Mouse (Mus musculus) A20 (cell line): ENCODE data around the gene Ftsj3.
"Not testable (repeated sequence)": the region's sequence is repeated elsewhere in the genome, so short reads cannot be mapped to it uniquely, and the experiment has no call there.

Experiments used
- DNase-seq: peaks from one replicate; pipeline ENCODE4 v3.0.0-alpha.2; 2011; ENCODE audit warnings: low read depth, low spot score

Ftsj3 gene

DNA sequence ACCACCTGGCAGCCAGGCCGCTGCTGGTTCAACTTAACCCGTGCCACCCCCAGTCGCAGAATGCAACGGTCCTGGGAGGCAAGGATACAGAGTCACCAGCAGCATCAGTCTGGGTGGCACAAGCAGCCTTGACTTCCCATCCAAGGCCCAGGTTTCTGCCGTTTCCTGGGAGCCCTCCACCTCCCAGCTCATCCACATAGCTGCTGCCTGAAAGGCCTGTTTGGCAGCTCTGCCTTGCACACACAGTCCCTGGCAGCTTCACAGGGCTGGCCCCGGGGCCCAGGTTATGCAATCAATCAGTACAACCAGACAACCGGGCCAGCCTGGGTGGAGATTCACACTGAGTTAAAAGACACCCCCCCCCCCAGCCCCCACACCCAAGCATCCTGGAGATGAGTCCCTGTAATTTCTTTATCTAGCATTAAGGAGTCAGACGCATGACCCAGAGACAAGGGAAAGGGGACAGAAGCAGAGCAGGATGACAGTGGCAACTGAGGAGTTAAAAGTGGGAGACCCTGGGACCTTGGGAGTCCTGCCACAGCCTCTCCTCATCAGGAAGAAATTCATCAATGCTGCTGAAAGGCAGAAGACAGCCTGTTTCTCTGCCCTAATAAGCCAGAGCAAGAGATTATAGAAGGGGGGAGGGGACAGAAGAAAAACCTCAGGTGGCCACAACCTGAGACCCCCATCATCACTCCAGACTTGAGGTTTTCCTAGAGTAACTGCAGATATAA is 12.6 kb upstream of the Ftsj3 start:
- no peak for DNase-seq

DNA sequence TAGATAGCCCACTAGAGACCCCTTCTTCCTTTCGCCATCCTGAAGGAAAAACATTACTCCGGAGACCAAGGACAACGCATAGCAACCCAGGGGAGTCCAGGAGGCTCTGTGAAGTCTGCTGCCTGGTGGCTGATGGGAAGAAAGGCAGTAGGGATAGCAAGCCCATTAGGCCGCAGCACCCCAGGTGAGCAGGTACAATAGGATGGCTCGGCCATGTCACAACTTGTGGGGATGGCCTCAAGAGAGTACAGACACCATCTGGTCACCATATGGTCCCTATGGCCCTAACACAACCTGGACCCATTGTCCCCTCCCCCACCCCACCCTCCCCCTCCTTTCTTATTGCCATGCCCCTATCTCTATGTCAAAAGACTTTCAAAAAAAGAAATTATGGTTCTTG is 12.0 kb upstream of the Ftsj3 start:
- no peak for DNase-seq

DNA sequence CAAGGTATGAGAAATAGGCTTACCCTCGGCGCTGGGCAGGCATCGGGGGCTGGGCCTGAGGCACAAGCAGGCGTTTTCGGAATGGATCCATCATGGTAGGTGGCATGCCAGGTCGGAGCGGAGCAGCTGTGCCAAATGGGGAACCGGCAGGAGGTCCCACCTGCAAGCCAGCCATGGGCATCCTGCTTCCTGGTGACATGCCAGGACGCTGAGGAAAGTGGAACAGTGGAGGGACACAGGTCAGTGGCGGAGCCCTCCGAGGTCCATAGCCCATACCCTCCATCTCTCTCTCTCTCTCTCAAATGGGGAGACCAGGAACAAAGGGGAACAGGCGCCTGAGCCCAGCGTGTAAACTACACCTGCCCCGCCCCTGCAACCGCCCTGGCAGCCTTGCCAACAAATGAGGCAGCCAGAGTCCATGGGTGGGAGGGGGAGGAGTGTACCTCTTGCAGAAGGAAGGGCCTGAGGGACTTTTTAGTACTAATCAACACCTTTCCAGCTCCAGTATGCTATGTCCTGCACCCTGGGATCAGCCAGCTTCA is 11.5 kb upstream of the Ftsj3 start:
- DNase-seq, result no peak

DNA sequence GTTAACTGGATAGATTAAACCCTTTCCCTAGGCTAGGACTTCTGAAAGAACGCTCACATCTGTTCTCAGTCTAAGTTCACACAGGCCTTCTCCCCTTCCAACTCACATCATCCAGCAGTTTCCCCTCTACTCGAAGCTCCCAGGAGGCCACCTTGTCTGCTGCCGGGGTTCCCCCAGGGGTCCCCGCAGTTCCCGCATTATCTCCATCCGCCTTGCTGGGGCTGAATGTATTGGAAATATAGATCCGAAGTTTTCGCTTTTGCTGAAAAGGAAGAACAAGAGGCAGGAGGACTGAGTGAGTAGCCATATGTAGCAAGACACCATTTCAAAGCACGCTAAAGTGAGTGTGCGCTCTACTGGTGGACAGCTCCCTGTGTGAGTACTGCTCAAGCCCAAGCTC is 10.6 kb upstream of the Ftsj3 start:
- DNase-seq, result no peak

DNA sequence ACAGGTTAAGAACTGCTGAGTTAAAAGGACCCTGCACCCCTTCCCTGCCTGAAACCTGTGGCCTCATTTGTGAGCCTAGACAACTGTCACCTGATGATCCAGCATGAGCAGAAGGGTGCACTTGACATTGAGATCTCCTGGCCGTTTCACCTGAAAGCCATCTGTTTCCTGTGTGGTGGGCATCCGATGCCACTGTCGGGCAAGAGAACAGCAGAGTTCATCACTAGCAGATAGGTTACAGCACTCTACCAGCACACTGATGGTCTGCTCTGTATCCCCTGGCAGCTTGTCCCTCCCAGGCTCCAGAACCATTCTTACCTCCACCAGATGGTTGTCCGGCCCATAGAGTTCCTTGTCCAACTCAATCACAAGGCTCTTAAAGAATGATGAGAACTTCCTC is 9.7 kb upstream of the Ftsj3 start:
- DNase-seq, result no peak

DNA sequence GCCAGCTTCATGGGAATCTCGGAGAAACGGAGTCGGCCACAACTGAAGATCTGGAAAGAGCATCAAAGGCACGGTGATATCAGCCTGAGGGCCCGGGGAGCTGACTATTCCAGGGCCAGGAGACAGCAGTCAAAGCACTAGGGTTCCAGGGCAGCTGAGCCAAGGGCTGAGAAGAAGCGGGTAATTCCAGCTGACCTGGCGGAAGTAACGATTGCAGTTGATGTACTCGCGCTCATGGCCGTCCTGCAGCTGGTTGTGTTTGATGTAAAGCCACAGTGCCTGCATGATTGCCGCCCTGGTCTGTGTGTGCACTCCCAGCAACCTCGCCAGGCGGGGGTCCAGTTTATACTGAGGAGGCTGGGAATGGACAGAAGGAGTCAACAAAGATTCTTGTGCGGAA is 9.1 kb upstream of the Ftsj3 start:
- no peak for DNase-seq

DNA sequence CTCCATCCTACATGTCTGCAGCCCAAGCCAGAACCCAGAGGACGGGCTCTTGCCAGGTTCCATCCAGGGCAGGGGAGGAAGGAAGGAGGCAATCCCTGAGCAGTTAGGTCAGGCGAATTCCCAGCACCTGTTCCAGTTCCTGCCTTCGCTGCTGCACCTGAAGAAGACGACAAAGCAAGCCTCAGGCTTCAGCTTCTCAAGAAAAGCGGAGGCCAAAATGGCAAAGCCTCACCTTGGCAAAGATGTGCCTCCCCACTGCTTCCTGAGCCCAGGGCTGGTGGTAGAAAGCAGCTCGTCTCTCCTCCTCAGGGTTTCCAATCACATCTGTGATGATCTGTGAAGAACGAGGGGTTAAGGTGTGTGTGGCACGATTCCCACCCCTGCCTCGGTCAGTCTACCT is 8.1 kb upstream of the Ftsj3 start:
- DNase-seq, result no peak

DNA sequence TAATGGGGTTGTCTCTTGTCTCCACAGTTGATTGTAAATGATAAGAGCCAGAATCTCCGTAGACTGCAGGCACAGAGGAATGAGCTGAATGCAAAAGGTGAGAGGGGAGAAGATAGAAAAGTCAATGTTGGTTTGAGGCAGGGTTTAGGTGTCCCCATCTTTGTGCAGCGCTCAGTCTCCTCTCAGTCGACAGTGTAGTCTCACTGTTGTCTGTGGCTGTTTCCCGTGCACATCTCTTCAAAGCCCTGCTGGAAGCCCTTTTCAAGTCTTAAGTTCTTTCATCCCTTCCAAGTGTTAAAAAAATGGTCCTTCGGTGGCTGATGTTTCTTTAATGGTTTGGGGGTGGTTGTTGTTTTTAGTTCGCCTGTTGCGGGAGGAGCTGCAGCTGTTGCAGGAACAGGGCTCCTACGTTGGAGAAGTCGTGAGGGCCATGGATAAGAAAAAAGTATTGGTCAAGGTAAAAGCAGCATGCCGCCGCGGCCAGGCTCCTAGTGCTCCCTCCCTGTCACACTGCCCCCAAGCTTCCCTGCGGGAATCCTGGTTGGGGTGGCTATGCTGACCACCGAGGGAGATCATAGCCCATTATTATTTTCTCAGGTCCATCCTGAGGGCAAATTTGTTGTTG is 5.1 kb upstream of the Ftsj3 start:
- DNase-seq, result no peak

DNA sequence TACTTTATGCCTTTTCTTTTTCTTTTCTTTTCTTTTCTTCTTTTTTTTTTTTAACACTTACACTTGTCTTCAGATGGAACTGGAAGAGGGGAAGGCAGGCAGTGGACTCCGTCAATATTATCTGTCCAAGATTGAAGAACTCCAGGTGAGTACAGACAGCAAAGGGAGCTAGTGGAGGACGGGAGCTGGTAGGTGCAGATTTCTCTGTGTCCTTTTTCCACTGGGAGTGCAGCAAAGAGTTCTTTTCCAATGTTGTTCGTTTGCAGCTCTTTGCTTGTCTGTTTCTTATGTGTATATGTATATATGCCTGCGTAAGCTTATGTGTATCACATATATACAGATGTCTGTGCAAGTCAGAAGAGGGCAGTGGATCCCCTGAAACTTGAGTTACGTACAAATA is 896 bp upstream of the Ftsj3 start:
- DNase-seq, result no peak

DNA sequence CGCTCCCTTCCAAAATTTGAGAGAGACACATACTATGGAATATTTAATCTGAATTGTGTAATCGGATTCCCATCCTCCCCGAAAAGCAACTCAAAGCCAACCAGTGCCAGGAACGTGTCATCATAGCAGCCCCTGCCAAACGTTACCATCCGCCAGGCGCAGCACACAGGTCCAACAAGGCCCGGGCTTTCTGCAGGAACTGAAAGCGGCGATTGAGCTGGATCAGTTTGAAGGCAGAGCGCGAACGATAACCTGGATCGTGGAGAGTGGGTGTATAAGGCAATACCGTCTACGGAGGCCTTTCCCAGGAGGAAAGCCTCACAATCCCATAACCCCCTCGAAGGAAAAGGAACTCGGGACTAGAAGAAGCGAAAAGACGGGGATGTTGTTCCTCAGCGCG is 705 bp downstream of the Ftsj3 start:
- no peak for DNase-seq

DNA sequence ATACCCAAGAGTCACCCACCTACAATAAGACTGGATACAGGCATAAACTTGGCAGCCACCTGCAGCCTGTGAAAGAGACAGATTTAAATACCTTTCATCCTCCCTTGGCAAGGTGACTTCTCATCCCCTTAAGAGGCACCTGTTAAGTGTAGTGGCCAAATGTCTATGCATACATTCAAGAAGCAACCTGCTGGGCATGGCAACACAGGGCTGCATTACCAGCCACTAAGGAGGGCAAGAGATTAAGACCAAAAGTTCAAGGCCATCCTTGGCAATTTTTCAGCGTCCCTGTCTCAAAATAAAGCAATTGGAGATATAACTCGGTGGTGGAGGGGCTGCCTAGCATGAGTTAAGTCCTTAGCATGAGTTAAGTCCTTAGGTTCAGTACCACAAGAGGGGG is 1.1 kb downstream of the Ftsj3 start:
- DNase-seq, result peak; percentile 25

DNA sequence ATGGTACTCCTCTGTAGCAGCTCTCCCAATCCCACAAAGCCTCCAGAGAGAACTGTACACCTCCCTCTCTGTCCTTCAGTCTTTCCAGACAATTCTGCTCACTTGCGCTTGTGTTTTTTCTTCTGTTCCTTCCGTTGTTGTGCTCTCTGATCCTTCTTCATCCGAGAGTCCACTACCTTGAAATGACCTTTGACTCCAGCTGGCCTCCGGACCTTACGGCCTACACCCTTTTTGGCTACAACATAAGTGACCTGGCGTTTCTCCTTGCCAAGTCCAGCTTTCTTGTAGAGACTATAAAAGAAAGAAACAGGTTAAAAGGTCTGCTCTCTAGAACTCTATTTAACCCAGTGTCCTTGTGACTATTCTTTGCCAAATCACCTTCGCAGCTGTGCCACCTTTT is 6.6 kb downstream of the Ftsj3 start:
- no peak for DNase-seq

DNA sequence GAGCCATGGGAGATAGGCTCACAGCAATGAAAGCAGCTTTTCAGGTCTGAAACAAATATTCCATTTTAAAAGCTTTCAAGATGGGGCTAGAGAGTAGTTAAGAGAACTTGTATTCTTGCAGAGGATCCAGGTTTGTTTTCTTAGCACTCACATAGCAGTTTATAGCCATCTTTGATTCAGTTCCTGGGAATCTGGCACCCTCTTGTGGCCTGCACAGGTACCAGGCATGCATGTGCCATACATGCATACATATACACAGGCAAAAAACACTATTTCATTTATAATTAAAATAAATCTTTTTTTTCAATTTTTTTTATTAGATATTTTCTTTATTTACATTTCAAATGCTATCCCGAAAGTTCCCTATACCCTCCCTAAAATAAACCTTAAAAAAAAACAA is 9.0 kb downstream of the Ftsj3 start:
- DNase-seq, result peak; percentile 50

DNA sequence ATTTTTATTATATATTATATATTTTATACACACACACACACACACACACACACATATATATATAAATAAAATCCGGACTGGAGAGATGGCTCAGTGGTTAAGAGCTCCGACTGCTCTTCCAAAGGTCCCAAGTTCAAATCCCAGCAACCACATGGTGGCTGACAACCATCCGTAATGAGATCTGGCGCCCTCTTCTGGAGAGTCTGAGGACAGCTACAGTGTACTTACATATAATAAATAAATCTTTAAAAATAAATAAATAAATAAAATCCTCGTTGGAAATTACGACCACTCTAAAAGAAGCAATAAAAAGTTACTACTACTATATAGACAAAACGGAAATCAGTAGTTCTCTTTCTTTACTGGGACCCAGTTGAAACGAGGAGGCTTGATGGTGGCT is 21.9 kb downstream of the Ftsj3 start:
- not testable (repeated sequence) for DNase-seq

DNA sequence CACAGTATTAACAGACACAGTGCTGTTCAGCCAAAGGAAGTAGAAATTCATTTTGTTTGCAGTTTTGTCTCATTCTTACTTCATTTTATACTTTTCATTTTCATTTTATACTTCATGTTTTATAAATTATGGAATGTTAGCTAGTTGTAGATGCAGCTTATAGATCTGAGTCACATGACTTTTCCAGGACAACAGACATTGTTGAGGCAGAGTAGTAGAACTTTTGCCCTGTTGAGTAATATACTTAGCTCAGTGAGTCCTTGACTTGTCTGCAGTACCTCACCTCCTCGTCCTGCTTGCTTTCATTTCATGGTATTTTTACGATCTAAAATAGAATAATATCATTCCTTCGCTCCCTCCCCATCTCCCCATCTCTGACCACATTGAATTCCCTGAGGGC is 35.3 kb downstream of the Ftsj3 start:
- DNase-seq, result no peak

DNA sequence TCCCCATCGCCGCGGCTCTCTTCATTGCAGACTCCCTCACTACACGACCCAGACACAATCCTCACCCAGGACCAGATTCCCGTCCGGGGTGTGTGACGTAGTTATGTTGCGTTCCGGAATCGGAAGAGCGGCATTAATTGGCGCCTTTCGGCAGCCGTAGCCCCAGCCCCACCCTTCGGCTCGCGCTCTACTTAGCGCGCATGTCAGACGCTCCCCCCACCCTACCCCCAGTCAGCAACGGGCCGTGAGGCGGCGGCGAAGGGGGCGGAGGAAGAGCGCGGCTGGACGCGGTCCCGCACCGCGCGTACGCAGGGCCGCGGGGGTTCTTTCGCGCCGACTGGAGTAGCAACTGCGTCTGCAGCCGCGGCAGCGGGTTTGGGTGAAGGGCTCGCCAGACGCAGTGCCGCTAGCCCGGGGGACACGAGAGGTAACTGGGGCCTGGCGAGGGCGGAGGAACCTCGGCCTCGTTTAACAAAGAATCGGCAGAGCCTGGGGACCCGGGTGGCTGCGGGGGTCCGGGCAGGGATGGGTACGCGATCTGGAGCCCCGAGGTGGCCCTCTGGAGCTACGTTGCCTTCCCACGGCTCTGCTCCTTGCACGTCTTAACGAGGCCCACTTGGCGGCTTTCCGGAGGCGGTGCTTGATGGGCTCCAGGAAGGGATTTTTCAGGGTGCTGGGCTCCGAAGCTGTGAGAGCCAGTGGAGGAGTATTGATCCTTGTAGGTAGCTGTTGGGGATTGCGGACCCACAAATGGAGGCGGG is 39.0 kb downstream of the Ftsj3 start, which contains the start of gene Ddx42:
Gene Ddx42, plus strand, starts transcription at position 197 of the 761 bp plus-strand sequence.
- DNase-seq, result peak; percentile 97

DNA sequence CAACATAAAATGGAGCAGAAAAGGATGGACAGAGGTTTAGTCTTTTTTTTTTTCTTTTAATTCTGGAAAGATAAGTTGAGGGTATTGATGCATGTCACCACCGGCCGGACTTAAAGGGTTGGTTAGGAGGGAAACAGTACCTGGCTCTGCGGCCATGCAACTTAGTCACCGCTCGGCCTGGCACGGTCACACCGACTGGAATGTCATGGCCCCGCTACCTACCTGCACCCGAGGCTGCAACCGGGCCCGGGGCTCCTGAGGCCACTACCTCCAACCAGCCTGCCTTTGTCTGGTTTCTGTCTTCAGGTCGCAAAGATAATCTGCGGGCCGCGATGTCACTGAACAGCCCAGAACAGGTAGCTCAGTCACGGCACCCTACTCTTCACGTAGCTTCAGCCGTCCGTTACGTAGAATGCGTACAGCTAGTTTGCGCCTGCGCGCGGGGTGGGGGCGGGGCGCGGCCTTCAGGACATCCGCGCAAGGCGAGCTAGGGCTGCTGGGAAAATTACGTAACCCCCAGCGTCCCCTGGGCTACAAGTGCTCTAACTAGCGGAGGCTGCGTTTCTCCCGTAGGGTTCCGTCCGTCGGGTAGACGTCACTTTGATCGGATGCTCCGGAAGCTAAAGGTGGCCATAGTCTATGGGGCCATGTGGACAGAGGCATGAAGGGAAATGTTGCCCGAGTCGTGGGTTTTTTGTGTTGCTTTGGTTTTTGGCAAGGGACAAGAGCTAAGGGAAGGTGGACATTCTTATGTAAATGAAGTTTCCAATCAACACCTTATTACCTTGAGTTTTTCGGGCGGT is 39.8 kb downstream of the Ftsj3 start, which contains the start of gene Ccdc47:
Gene Ccdc47, minus strand, starts transcription at position 418 of the 803 bp plus-strand sequence.
- peak; percentile 99 for DNase-seq

DNA sequence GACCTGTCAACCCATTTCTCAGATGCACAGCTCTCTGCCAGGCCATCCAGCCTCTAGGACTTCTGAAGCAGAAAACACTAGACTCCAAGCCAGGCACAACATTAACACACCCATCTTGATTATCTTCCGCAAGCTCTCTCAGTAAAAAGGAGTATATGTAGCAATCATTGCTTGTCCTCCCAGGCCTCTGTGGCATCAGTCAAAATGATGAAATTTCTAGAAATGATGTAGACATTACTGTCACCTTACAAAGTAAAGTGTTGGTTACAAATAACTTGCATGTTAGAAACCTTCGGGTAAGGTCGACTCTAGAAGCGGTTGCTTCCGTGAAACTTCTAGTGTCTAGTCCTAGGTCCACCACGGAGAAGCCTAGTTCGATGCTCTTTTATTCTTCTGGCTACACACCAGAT is 40.4 kb downstream of the Ftsj3 start:
- DNase-seq, result peak; percentile 36

DNA sequence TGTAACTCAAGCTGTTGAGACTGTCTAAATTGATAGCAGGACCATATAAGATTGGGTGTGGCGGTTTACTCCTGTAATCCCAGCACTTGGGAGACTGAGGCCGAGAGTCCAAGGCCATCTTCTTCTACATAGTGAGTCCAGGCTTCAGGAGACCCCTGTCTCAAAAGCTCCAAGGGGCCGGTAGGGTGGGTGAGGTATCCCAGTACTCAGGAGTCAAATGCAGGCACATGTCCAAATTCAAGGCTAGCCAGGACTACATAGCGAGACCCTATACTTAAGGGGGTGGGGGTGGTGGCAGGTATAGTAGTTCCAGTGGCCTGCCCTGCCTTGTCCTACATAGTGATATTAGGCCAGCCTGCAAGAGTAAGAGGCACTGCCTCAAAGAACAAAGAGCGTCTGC is 41.0 kb downstream of the Ftsj3 start:
- DNase-seq, result no peak

DNA sequence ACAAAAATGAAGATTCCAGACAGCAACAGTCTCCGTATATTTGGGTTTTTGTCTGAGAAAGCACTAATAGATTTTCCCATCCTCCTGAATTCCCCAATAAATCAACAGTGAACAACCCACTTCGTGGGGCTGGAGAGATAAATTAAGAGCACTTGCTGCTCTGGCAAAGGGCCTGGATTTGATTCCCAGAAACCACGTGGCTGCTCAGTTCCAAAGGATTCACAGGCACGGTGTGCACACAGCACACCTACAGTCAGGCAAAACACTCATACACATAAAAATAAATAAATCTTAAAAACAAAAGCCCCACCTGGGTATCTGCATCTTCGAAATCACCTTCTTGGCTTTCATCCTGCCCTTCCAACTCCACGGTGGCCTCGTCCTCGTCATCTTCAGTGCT is 43.1 kb downstream of the Ftsj3 start:
- DNase-seq, result no peak

DNA sequence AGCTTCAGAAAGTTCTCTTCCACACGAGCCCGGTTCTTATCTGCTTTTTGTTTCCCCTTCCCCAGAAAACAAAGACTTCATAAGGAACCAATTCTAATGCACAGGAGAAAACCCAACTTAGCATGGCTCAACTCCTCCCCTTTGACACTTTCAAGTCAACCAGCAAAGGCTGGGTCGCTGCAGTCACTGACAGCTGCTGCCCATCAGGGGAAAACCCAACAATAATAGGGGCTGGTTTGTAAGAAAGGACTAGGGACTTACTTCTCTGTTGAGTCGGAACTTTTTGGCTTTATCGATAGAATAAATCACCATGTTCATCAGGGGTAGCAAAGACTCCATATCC is 53.8 kb downstream of the Ftsj3 start, which contains the start of gene Strada:
Gene Strada, minus strand, starts transcription at position 46 of the 343 bp plus-strand sequence.
- DNase-seq, result peak; percentile 59
